Mouse (Mus musculus) ES-E14 (cell line): ENCODE results near the gene Cgnl1. TPM values are rescaled to one million over a fixed set of nuclear protein-coding genes. Genes with fewer than 3 reads are reported as not detected.

Source experiments
- DNase-seq: peaks from one replicate; pipeline ENCODE4 v3.0.0-alpha.2; 2013; ENCODE audit warnings: low read depth, low spot score
- H3K27ac ChIP-seq: 2 replicates; pipeline ENCODE4 v1.5.1; 2012; ENCODE audit warnings: low read depth, mild to moderate bottlenecking, low read length, moderate library complexity, mixed read lengths; ENCODE audit not compliant: poor library complexity, insufficient read depth, severe bottlenecking
- H3K36me3 ChIP-seq: 2 replicates; pipeline ENCODE4 v1.6.1; 2012; ENCODE audit warnings: mild to moderate bottlenecking, low read length, moderate library complexity, mixed read lengths; ENCODE audit not compliant: control insufficient read depth, poor library complexity, insufficient read depth, severe bottlenecking
- H3K4me1 ChIP-seq, 2 experiments: fragments of 150-350 bp in 1 of 2; sonication (generic) in 1 of 2; 2 replicates each; pipeline ENCODE4 v1.6.1; 2012; ENCODE audit warnings: low read length in 2 of 2, mild to moderate bottlenecking in 1 of 2, mixed read lengths in 1 of 2; ENCODE audit not compliant: control insufficient read depth in 2 of 2, insufficient read depth in 2 of 2, poor library complexity in 1 of 2
- H3K4me3 ChIP-seq, 2 experiments: fragments of 150-350 bp in 1 of 2; sonication (generic) in 1 of 2; 2 replicates each; pipeline ENCODE4 v1.5.1; 2012; ENCODE audit warnings: low read length in 2 of 2, low read depth in 1 of 2, mild to moderate bottlenecking in 1 of 2, mixed read lengths in 1 of 2; ENCODE audit not compliant: insufficient read depth in 1 of 2, poor library complexity in 1 of 2, severe bottlenecking in 1 of 2
- H3K9ac ChIP-seq: 2 replicates; pipeline ENCODE4 v1.6.1; 2012; ENCODE audit warnings: low read depth, mild to moderate bottlenecking, low read length, mixed read lengths; ENCODE audit not compliant: poor library complexity, insufficient read depth, severe bottlenecking
- H3K9me3 ChIP-seq: fragments of 150-350 bp; sonication (generic); 2 replicates; pipeline ENCODE4 v1.6.1; 2012; ENCODE audit warnings: low read depth, mild to moderate bottlenecking, low read length; ENCODE audit not compliant: control insufficient read depth, insufficient read depth
- CHD2 ChIP-seq: IDR thresholded peaks from 2 replicates; pipeline ENCODE4 v1.6.1; 2014; ENCODE audit warnings: mild to moderate bottlenecking, low read depth, low read length, inconsistent platforms
- HCFC1 ChIP-seq: IDR thresholded peaks from 2 replicates; pipeline ENCODE4 v1.6.1; 2012; ENCODE audit warnings: low read length, inconsistent platforms, borderline replicate concordance; ENCODE audit not compliant: insufficient read depth
- MAFK ChIP-seq: IDR thresholded peaks from 2 replicates; pipeline ENCODE4 v1.6.1; 2014; ENCODE audit warnings: mild to moderate bottlenecking, low read depth, low read length, inconsistent platforms; ENCODE audit not compliant: insufficient read depth
- ZC3H11A ChIP-seq: IDR thresholded peaks from 2 replicates; pipeline ENCODE4 v1.6.1; 2012; ENCODE audit warnings: low read depth, mild to moderate bottlenecking, inconsistent platforms, low read length, borderline replicate concordance
- ZNF384 ChIP-seq: IDR thresholded peaks from 2 replicates; pipeline ENCODE4 v1.6.1; 2012; ENCODE audit warnings: low read depth, low read length, inconsistent platforms
- in situ Hi-C, 2 experiments: fragments of 600-800 bp; cut with MboI; formaldehyde crosslinking; loops; one replicate each; pipeline ENCODE4 v1.15.1; 2025; ENCODE audit warnings: low sequenced_read_pairs in 2 of 2, inconsistent platforms in 1 of 2; ENCODE audit not compliant: unreplicated experiment in 2 of 2
- total RNA-seq: library from RNA; depleted of rRNA; stranded (reverse); fragments of 300-350 nt; gene quantifications from 2 replicates; pipeline ENCODE4 v1.2.3, GENCODE M21; 2012

Cgnl1 gene
- total RNA-seq, 1 experiment: 45.9 TPM

- no peak overlapping the region for H3K9ac ChIP-seq
- TF ChIP-seq HCFC1: no peak
- TF ChIP-seq ZC3H11A: no peak
- no peak for TF ChIP-seq ZNF384
- TF ChIP-seq CHD2: no peak
- no peak for TF ChIP-seq MAFK
- no peaks in the 10 kb centered on the region for H3K9me3 ChIP-seq
- H3K4me1 ChIP-seq: no peaks in the 10 kb centered on the region
- H3K4me3 ChIP-seq: no peak overlapping the region
- 0 out of 2 replicates have a peak, but pooled peaks cover 2% of the 10 kb centered on the region for H3K36me3 ChIP-seq
- in situ Hi-C loops: no loop called here
- DNase-seq: no peak
- no peak overlapping the region for H3K27ac ChIP-seq
Measured at GRCm38 (mm10) chr9:71710776-71711175, 60.6 kb downstream of the Cgnl1 start.

- Histone ChIP-seq H3K4me1 (no peaks in the 10 kb centered on the region), H3K9ac (no peak overlapping the region), H3K4me3 (no peak overlapping the region), H3K9me3 (no peaks in the 10 kb centered on the region), H3K27ac (no peak overlapping the region), H3K36me3 (no peaks in the 10 kb centered on the region)
- DNase-seq: no peak
- TF ChIP-seq HCFC1 (no peak), CHD2 (no peak), ZNF384 (no peak), MAFK (no peak), ZC3H11A (no peak)
- in situ Hi-C loops: no loop called here
Measured at GRCm38 (mm10) chr9:71709199-71709598, 62.2 kb downstream of the Cgnl1 start.

- H3K4me1 ChIP-seq: no peaks in the 10 kb centered on the region
- H3K9ac ChIP-seq: no peak overlapping the region
- TF ChIP-seq ZNF384 (no peak), MAFK (no peak), CHD2 (no peak), ZC3H11A (no peak), HCFC1 (no peak)
- in situ Hi-C loops: no loop called here
- H3K27ac ChIP-seq: no peak overlapping the region
- DNase-seq: no peak
- H3K36me3 ChIP-seq: no peaks in the 10 kb centered on the region
- no peaks in the 10 kb centered on the region for H3K9me3 ChIP-seq
- H3K4me3 ChIP-seq: no peak overlapping the region
Measured at GRCm38 (mm10) chr9:71707989-71708388, 63.4 kb downstream of the Cgnl1 start.

DNA sequence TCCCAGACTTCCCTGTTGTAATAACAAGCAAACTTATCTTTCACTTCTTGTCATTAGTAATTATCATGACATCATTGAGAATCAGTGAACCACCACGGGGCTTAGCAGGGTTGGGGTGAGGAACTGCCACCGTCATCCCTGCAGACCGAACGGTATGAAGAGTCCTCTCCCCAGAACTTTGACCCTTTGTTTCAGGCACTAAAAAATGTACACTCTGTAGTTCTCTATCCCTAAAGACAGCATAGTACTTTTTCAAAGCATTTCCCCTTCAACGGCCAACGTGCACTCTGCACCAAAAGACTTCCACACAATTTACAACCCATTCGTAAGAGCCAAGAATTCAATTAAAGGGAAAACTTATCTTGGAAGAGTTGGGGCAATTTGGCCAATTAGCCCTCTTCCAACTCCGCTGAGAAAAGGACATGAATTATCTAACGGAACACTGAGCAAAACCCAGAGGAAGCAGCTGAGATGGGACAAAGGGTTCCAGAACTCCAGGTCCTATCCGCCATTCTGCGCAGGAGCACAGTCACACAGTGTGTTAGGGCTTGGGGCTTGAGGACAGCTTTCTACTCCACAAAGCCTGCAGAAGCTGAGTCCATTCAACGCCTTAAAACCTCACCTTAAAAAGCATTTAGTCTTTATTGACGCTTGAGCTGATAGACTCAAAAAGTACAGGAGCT, 66.9 kb downstream of the Cgnl1 start:
- Histone ChIP-seq H3K9ac (no peak overlapping the region), H3K4me1 (no peaks in the 10 kb centered on the region), H3K36me3 (no peaks in the 10 kb centered on the region), H3K9me3 (no peaks in the 10 kb centered on the region), H3K27ac (no peak overlapping the region), H3K4me3 (no peak overlapping the region)
- TF ChIP-seq CHD2: no peak
- TF ChIP-seq HCFC1: no peak
- no peak for TF ChIP-seq ZNF384
- no peak for TF ChIP-seq MAFK
- no peak for TF ChIP-seq ZC3H11A
- in situ Hi-C loops: no loop called here
- DNase-seq: no peak

DNA sequence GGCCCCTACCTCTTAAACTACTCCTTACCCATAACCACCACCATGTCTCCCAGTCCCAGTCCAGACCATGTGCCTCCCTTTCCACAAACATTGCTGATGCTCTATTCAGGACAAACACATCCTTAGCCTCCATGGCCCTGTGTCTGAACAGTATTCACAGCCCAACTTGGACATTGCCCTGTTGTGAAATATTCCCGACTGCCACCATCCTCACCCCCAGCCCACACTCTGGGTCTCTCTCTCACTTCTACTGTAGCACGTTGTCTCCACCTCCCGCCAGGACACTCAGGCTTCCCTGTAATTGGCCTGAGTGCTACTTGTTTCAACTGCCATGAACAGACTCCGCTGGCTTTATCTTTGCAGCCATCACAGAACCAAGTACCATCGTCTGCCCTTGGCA, 72.3 kb downstream of the Cgnl1 start:
- Histone ChIP-seq H3K4me3 (no peak overlapping the region), H3K9ac (no peak overlapping the region), H3K27ac (no peak overlapping the region), H3K9me3 (no peaks in the 10 kb centered on the region), H3K36me3 (no peaks in the 10 kb centered on the region), H3K4me1 (no peaks in the 10 kb centered on the region)
- no peak for DNase-seq
- in situ Hi-C loops: no loop called here
- TF ChIP-seq MAFK: no peak
- no peak for TF ChIP-seq ZC3H11A
- no peak for TF ChIP-seq HCFC1
- TF ChIP-seq CHD2: no peak
- no peak for TF ChIP-seq ZNF384
